Mouse (Mus musculus): Measurements from ENCODE around the gene Plscr3.

Gene Plscr3

GRCm38 (mm10) chr11:69867335-69867734, 21.2 kb downstream of the Plscr3 start:
- no peak for DNase-seq

GRCm38 (mm10) chr11:69870289-69871069, 24.3 kb downstream of the Plscr3 start:
- DNase-seq: no peak

- DNase-seq: no peak
Observed at GRCm38 (mm10) chr11:69871822-69872221, 25.6 kb downstream of the Plscr3 start.

- no peak for DNase-seq
Observed at GRCm38 (mm10) chr11:69872451-69872850, 26.3 kb downstream of the Plscr3 start.

DNA sequence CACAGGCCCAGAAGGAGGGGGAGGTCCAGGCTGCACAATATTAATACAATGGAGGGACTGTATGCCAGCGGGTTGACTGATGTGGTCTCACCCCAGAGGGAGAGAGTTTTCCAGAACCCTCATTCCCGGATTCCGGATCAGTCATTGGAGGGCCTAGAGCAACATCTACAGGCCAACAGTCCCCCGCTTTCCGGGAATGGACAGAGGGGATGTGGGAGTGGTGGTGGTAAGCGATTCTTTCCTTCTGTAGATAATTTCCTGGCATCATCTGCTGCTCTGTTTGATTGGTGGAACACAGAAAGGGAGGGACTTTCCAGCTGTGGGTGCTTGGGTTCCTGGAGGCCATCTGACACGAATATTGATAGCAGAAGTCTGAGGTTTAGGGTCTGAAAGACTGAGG, 30.0 kb downstream of the Plscr3 start:
- DNase-seq: no peak

GRCm38 (mm10) chr11:69876867-69877266, 30.7 kb downstream of the Plscr3 start:
- DNase-seq: peak; percentile 89 to 92

DNA sequence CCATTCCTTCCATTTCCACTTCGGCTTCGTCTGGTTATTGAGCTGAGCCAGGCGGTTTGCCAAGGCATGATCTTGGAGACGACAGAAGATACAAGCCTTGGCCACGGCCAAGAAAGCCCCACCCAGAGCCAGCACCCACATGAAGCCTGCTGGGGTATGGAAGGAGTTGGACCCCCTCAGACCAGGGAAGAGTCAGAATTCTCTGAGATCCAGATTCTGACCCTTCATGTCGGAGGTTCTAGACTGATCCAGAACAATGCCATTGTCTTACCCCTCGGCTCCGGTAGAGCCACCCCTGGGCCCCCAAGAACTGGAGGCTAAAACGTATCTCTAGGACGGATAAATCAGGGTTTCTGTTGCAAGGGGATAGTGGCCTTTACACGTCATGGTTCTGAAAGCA, 31.7 kb downstream of the Plscr3 start, which contains the start of gene Tmem95:
Gene Tmem95 (minus strand): TSS at position 141 of the 400 bp plus-strand sequence.
- DNase-seq: peak in 1 of 2 experiments; percentile 26

DNA sequence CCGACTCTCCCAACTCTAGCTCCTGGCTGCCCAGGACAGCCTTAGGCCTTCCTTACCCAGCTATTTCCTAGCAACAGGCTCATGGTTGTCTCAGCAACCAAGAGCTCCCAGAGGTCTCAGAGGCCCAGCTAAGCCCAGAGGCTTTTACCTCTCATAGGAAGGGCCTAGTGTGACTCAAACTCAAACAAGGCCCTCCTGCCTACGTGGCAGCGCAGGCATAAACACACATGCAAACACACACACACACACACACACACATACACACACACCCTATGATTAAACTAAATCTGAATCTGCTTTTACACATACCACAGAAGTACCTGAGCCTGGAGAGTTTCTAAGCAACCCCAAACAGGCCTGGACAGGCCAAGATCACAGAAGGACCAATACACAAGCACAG, 32.2 kb downstream of the Plscr3 start:
- no peak for DNase-seq

- no peak for DNase-seq
Observed at GRCm38 (mm10) chr11:69878952-69879351, 32.8 kb downstream of the Plscr3 start.

DNA sequence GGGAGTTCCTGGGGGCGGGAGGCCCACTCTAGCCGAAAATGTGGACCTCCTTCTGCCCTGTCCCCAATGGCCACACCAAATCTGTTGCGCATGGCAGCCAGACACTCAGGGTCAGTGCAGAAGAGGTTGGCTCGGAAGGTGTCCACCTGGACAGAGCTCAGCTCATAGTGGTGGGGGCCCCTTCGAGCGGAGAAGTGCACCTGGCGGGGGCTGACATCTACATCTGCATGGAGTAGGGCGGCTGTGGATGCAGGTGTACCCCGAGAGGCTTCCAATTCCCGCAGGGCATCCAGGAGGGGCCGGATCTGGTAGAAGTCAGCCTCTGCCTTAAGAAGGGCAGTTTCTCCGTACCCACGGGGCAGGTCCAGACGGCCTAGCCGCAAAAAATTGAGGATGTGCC, 33.5 kb downstream of the Plscr3 start:
- no peak for DNase-seq

DNA sequence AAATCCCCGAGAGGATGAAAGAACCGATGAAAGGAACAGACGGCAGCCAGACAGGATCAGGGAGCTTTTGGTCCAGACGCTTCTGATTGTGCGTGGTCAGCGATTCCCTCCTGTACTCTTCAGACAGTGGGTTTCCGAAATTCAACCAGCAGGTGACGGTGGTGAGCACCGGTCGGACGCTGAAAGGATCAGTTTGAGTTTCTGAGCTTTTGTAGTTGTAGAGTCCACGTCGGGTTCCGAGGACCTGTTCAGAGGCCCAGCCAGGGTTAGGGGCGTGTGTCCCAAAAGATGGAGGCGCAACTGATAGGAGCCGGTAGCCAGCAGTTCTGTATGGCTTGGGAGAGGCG, 34.3 kb downstream of the Plscr3 start:
- DNase-seq: peak; percentile 63 to 77

- DNase-seq: peak; percentile 83 to 88
Observed at GRCm38 (mm10) chr11:69880853-69881603, 34.9 kb downstream of the Plscr3 start, which contains the start of gene Kctd11. Gene Kctd11, minus strand, starts transcription at chr11:69881406.

DNA sequence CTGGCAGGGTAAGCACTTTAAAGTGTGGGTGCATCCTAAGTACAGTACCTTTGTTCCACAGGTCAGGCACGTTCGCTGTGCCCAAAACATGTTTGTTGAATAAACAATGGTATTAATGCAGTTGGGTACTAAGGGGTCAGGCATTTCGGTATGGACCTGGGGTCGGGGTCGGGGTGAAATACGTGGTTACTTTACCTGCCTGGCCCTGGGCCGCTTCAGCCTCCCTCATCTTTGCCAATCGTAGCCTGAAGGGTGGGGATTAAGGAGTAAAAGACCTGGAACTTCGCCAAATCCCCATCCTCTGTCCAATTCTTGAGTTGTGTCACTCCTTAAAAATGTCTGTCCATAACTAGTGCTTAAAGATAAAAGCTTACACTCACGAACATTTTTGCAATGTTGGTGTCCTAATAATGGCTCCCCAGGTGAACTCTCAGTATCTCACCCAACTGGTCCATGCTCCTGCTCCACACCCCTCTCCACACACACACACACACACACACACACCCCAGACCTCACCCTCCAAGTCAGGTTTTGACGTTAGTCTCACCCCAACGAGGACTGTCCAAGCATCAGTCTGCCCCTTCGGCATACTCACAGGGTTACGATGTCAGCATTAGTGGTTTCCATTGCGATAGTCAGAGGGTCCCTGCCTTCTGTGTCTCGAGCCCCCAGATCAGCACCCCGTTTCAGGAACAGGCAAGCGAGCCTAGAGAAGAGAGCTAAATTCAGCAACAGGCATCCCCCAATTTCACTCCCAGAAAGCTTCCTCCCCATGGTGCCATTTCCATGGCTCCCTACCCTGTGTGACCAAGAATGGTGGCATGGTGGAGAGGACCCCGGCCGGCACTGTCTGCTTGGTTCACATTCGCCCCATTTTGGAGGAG, 35.9 kb downstream of the Plscr3 start:
- no peak for DNase-seq

DNA sequence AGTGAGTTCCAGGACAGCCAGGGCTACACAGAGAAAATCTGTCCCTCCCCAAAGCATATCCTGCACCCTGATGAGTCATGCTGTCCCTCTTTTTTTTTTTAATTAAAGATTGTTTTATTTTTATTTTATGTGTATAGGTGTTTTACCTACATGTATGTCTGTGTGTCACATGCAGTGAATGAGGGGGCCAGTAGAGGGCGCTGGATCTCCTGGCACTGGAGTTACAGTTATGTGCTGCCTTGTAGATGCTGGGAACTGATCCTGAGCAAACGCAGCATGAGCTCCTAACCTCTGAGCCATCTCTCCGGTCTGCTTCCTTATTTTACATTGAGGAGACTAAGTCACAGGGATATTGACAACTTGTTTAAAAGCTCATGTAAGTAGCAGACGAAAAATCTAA, 36.9 kb downstream of the Plscr3 start:
- peak; percentile 42 to 64 for DNase-seq

- no peak for DNase-seq
Observed at GRCm38 (mm10) chr11:69883527-69884151, 37.5 kb downstream of the Plscr3 start.

- no peak for DNase-seq
Observed at GRCm38 (mm10) chr11:69884240-69884639, 38.1 kb downstream of the Plscr3 start.

GRCm38 (mm10) chr11:69884663-69885062, 38.5 kb downstream of the Plscr3 start:
- no peak for DNase-seq

DNA sequence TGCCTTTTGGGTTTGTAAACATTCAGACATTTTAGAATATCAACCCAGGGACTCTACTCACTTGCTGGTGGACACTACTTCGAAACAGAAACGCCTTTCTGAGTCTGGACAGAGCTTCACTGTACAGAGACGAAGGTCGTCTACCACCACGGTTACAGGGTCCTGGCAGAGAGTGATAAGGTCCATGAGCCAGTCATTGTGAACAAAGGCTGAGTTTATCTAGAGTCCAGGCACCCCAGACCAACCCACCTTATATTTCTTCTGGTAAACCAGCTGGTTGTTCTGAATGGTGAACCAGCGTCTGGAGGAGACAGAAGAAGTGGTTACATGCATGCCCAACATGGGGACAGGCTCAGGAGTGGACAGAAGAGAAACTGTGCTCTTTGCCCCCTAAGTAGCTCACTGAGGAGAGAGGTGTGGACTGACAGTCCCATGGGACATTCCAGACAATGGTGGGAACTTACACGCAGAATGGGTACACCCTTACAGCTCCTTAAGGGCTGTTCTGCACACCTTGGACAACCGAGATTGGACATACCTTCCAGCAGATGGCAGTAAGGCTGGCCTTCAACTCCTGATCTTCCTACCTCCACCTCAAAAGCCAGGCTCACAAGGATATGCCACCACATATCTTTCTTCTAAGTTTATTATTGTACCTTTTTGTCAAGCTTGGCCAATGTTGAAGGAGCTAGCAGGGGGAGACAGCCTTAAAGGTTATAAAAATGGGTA, 40.9 kb downstream of the Plscr3 start:
- no peak for DNase-seq

DNA sequence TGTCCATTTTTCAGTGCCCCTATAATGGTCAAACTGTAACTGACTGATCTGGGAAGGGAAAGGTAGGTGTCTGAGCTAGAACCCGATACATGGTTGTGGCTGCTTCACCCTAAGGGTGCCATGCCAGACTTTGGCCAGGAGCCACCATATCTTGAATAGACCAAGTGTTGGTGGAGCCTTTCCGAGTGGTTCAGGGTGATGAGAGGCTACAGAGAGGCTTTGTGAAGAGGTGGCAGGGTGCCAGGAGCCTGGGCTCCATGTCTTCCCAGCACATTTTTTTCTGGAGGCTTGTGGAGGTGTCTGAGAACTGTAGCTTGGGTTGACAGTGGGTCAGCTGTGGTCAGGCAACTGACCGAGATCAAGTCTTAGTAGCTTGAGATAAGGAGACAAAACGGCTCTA, 45.3 kb downstream of the Plscr3 start:
- DNase-seq: no peak

GRCm38 (mm10) chr11:69894671-69895070, 48.5 kb downstream of the Plscr3 start:
- DNase-seq: no peak

DNA sequence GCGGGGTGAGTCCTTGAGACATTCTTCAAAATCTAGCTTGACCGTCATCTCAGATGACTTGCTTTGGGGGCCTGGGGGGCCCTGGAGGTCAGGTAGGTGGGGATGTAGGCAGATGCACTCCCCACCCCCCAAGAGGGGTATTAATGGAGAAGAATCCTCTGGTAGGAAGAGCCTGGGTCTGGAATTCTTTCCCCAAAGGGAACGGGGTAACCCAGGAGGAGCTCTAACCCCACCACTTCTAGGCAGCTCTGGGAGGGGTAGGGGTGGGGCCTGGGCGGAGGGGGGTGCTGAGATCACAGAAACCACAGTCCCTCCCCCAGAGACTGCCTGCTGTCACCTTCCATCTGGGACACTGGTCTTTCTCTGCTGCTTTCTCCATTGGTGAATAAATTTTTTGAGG, 49.1 kb downstream of the Plscr3 start, which contains the start of gene Acap1:
Gene Acap1 (minus strand): TSS at position 249 of the 400 bp plus-strand sequence.
- no peak for DNase-seq

DNA sequence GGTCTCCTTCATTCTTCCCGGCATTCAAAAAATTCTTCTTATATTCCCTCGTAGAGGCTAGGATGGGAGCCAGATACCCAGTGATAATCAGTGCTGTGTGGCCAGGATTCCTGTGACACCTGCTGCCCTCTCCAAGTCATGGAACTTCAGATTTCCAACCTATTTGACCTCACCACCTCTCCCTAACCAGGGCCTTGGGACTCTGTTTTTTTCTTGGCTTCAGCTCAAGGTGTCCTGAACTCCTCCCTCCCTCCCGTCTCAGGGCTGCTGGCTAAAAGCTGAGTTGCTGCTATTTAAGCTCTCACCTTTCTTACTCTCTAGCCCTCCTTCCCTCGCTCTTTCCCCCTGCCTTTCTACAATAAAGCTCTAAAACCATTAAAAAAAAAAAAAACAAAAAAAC, 53.7 kb downstream of the Plscr3 start:
- no peak for DNase-seq

Data from cerebellum, postnatal 25 days (tissue).